Mouse (Mus musculus) v-Abl transformed pro-B cells (cell line): ENCODE data around the gene Ces3b.

Source experiments
- in situ Hi-C, 2 experiments: fragments of 400-800 bp; cut with MboI; formaldehyde crosslinking; loops; one replicate each; pipeline ENCODE4 v1.15.1; 2025; ENCODE audit not compliant: unreplicated experiment in 2 of 2

The Ces3b gene

GRCm38 (mm10) chr8:105138423-105138822 lies 54.9 kb downstream of the Ces3b start:
- in situ Hi-C loops: no loop called here

- in situ Hi-C loops: no loop called here
Measured at GRCm38 (mm10) chr8:105142395-105142794, 58.8 kb downstream of the Ces3b start.
